Mouse (Mus musculus) forebrain, postnatal 0 days (tissue): ENCODE measurements around the gene Fmnl1. TPM values are rescaled to one million over a fixed set of nuclear protein-coding genes. Genes with fewer than 3 reads are reported as not detected.

Experiments used
- ATAC-seq: fragments of 200-750 bp; cut with Nextera tagmentation; 2 replicates; pipeline ENCODE4 v1.8.0; 2017; ENCODE audit warnings: mild to moderate bottlenecking, moderate library complexity
- DNase-seq: peaks from one replicate; pipeline ENCODE4 v3.0.0-alpha.2; 2015
- H3K27ac ChIP-seq: fragments of 300-500 bp; sonication (generic); 2 replicates; pipeline ENCODE4 v1.5.1; 2014; ENCODE audit warnings: low read depth, mild to moderate bottlenecking, antibody characterized with exemption, low read length, moderate library complexity, mixed read lengths
- H3K27me3 ChIP-seq: fragments of 300-500 bp; sonication (generic); 2 replicates; pipeline ENCODE4 v1.6.1; 2014; ENCODE audit warnings: mild to moderate bottlenecking, low read length, mixed read lengths; ENCODE audit not compliant: insufficient read depth
- H3K36me3 ChIP-seq: fragments of 300-500 bp; sonication (generic); 2 replicates; pipeline ENCODE4 v1.6.1; 2014; ENCODE audit warnings: mild to moderate bottlenecking, moderate library complexity; ENCODE audit not compliant: insufficient read depth
- H3K4me1 ChIP-seq: fragments of 300-500 bp; sonication (generic); 2 replicates; pipeline ENCODE4 v1.6.1; 2014; ENCODE audit warnings: antibody characterized with exemption; ENCODE audit not compliant: insufficient read depth
- H3K4me2 ChIP-seq: fragments of 300-500 bp; sonication (generic); 2 replicates; pipeline ENCODE4 v1.6.1; 2014; ENCODE audit warnings: low read depth, mild to moderate bottlenecking, moderate library complexity
- H3K4me3 ChIP-seq: fragments of 300-500 bp; sonication (generic); 2 replicates; pipeline ENCODE4 v1.5.1; 2014; ENCODE audit warnings: low read depth, low read length, mixed read lengths
- H3K9ac ChIP-seq: fragments of 300-500 bp; sonication (generic); 2 replicates; pipeline ENCODE4 v1.6.1; 2014; ENCODE audit warnings: mild to moderate bottlenecking
- H3K9me3 ChIP-seq: fragments of 300-500 bp; sonication (generic); 2 replicates; pipeline ENCODE4 v1.6.1; 2016; ENCODE audit warnings: low read length
- CTCF ChIP-seq: sonication (generic); IDR thresholded peaks from 2 replicates; pipeline ENCODE4 v1.5.1; 2016; ENCODE audit warnings: antibody characterized with exemption, control low read depth, low read depth
- WGBS: fragments of 180-500 bp; shearing (Covaris S2); extraction: QIAGEN DNeasy Blood & Tissue Kit; methylation state at CpG from one replicate; pipeline ENCODE4 v1.1.7; 2014; 5-methylcytosine and 5-hydroxymethylcytosine counted together
- polyA plus RNA-seq: library from polyadenylated mRNA; unstranded; fragments of >200 nt; fragmentation: Nextera tagmentation; extraction: Ambion mirVana; gene quantifications from 2 replicates; pipeline ENCODE4 v1.2.1, GENCODE M21; 2015
- total RNA-seq: library from RNA; depleted of rRNA; stranded (reverse); fragments of >200 nt; gene quantifications from 2 replicates; pipeline ENCODE4 v1.2.3, GENCODE M21; 2014; rRNA removed

The Fmnl1 gene
- total RNA-seq (6.5 and 9.4 TPM in 2 replicates), polyA plus RNA-seq (4.8 and 7.1 TPM in 2 replicates)

GRCm38 (mm10) chr11:103170494-103171285, at the start of gene Fmnl1:
TSS of gene Fmnl1 (plus strand) at chr11:103171107.
- no peak within 1 kb of the TSS for H3K27ac ChIP-seq
- H3K4me1 ChIP-seq = 0 out of 2 replicates have a peak, but pooled peaks cover 5% of the 10 kb centered on the region
- ATAC-seq = peak; percentile 86

GRCm38 (mm10) chr11:103131701-103132575, 39.0 kb upstream of the Fmnl1 start, which contains the start of gene Hexim2:
TSS of gene Hexim2 (plus strand) at chr11:103132429.
- 1% methylated on average over 39 of the region's 39 CpGs for WGBS
- no peaks in the 10 kb centered on the region for H3K36me3 ChIP-seq
- H3K4me2 ChIP-seq = peak within 1 kb of the TSS; percentile 74
- no peak for TF ChIP-seq CTCF
- no peaks in the 10 kb centered on the region for H3K27me3 ChIP-seq
- DNase-seq = peak; percentile 76
- peak within 1 kb of the TSS; percentile 100 for H3K9ac ChIP-seq
- peak; percentile 36 for ATAC-seq
- H3K4me3 ChIP-seq = peak within 1 kb of the TSS; percentile 87
- H3K4me1 ChIP-seq = peaks cover 22% of the 10 kb centered on the region
- no peaks in the 10 kb centered on the region for H3K9me3 ChIP-seq
- peak within 1 kb of the TSS; percentile 99 for H3K27ac ChIP-seq

More at GRCm38 (mm10) chr11:103170494-103171285, at the start of gene Fmnl1:
- Histone ChIP-seq H3K27me3 (no peaks in the 10 kb centered on the region), H3K9me3 (no peaks in the 10 kb centered on the region), H3K4me3 (peak within 1 kb of the TSS; percentile 75), H3K36me3 (no peaks in the 10 kb centered on the region), H3K9ac (peak within 1 kb of the TSS; percentile 64), H3K4me2 (peak within 1 kb of the TSS; percentile 85)
- DNase-seq = peak; percentile 82
- no peak for TF ChIP-seq CTCF
- WGBS = 2% methylated on average over 62 of the region's 84 CpGs

GRCm38 (mm10) chr11:103132576-103133455, 38.1 kb upstream of the Fmnl1 start:
- WGBS = 1% methylated on average over 50 of the region's 58 CpGs
- peak overlapping the region; percentile 87 for H3K4me3 ChIP-seq
- H3K4me2 ChIP-seq = peak overlapping the region; percentile 74
- peak overlapping the region; percentile 100 for H3K9ac ChIP-seq
- H3K27me3 ChIP-seq = no peaks in the 10 kb centered on the region
- no peak for TF ChIP-seq CTCF
- H3K4me1 ChIP-seq = peaks cover 22% of the 10 kb centered on the region
- H3K27ac ChIP-seq = peak overlapping the region; percentile 99
- H3K9me3 ChIP-seq = no peaks in the 10 kb centered on the region
- ATAC-seq (peak; percentile 97), DNase-seq (peak; percentile 100)
- no peaks in the 10 kb centered on the region for H3K36me3 ChIP-seq

- H3K4me3 ChIP-seq = peak overlapping the region; percentile 87
- no peaks in the 10 kb centered on the region for H3K27me3 ChIP-seq
- peak overlapping the region; percentile 47 for H3K9ac ChIP-seq
- no peaks in the 10 kb centered on the region for H3K9me3 ChIP-seq
- H3K36me3 ChIP-seq = no peaks in the 10 kb centered on the region
- TF ChIP-seq CTCF = no peak
- 45% methylated on average over 6 of the region's 6 CpGs for WGBS
- ATAC-seq (no peak), DNase-seq (no peak)
- peak overlapping the region; percentile 76 for H3K27ac ChIP-seq
- peaks cover 22% of the 10 kb centered on the region for H3K4me1 ChIP-seq
- H3K4me2 ChIP-seq = peak overlapping the region; percentile 51
Measured at GRCm38 (mm10) chr11:103133456-103134185, 37.3 kb upstream of the Fmnl1 start.

- no peak for TF ChIP-seq CTCF
Measured at GRCm38 (mm10) chr11:103134221-103134620, 36.7 kb upstream of the Fmnl1 start.

More at GRCm38 (mm10) chr11:103134221-103134620, 36.7 kb upstream of the Fmnl1 start:
- Histone ChIP-seq H3K4me1 (peaks cover 22% of the 10 kb centered on the region), H3K4me3 (no peak overlapping the region), H3K27ac (peak overlapping the region; percentile 76; the same call in 1 of the 2 replicates), H3K9me3 (no peaks in the 10 kb centered on the region), H3K9ac (no peak overlapping the region), H3K27me3 (no peaks in the 10 kb centered on the region), H3K36me3 (peaks cover 4% of the 10 kb centered on the region), H3K4me2 (peak overlapping the region; percentile 51)
- ATAC-seq (no peak), DNase-seq (no peak)
- WGBS = 57% methylated on average over 3 of the region's 3 CpGs
